Mouse (Mus musculus) cerebellum, postnatal 14 days (tissue): Measurements from ENCODE around the gene Metrnl.

Experiments used
- DNase-seq, 2 experiments: peaks; one replicate each; pipeline ENCODE4 v3.0.0; 2021; ENCODE audit warnings: mixed read lengths in 2 of 2

Metrnl gene

GRCm38 (mm10) chr11:121740906-121741305 lies 39.6 kb downstream of the Metrnl start:
- no peak for DNase-seq

DNA sequence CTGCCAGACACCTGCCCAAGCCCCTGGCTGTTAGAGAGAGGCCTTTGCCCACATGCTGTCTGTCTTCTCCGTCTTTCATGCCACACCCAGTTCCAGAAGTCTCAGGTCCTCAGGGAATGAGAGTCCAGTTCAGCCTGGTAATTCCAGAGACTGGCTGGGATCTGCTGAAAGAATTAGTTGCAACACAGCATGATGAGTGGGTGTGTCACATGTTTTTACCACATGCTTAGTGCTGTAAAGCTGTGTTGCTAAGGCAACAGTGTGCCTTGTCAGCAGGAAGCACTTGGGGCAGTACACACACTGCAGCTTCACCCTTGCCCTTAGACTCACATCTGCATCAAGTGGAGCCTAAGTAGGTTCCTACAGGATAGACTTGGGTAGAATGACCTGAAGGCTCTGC lies 40.1 kb downstream of the Metrnl start:
- no peak for DNase-seq

DNA sequence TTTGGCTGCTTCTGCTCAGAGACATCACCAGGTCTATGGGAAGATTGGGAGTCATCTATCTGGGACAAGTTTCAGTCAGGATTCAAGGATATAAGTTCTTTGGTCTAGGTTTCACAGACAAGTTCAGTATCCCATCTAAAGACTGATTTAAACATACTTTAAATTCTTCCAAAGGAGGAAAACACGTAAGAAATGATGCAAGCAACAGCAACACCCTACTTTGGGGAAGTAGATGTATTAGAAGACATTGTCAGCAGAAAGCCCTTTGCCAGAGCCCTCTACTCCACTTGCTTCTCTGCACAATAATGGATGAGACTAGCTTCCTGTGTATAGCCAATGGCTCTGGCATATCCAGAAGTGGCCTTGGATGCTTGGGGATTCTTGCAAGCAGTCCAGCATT lies 41.8 kb downstream of the Metrnl start:
- DNase-seq = no peak

GRCm38 (mm10) chr11:121743915-121744628 lies 42.7 kb downstream of the Metrnl start:
- DNase-seq = no peak

GRCm38 (mm10) chr11:121746941-121747494 lies 45.7 kb downstream of the Metrnl start:
- no peak for DNase-seq

GRCm38 (mm10) chr11:121748003-121748684 lies 46.8 kb downstream of the Metrnl start:
- no peak for DNase-seq
